Mouse (Mus musculus) embryonic stem cell, embryonic (primary cell): ENCODE data around the gene Apof.

Source experiments
- CTCF ChIA-PET, 4 experiments: fragments of 300-600 bp in 2 of 4; fragments of 350-600 bp in 2 of 4; sonication (Branson Sonifier 250); formaldehyde crosslinking; loops; one replicate each; lab custom pipeline; 2022; ENCODE audit warnings: inconsistent platforms in 2 of 4; lab: Charles Lee
- POLR2A ChIA-PET, 4 experiments: fragments of 300-600 bp in 2 of 4; fragments of 350-600 bp in 2 of 4; sonication (Branson Sonifier 250); formaldehyde crosslinking; loops; one replicate each; lab custom pipeline; 2022; ENCODE audit warnings: antibody characterized with exemption in 4 of 4, inconsistent platforms in 1 of 4; lab: Charles Lee

Apof gene

GRCm38 (mm10) chr10:128298702-128299171 is 30.3 kb downstream of the Apof start, which contains the start of gene Il23a:
Gene Il23a (minus strand): TSS chr10:128298752.
- CTCF ChIA-PET = interaction anchor here in 2 of 4 experiments (1.0 to 1.1 kb wide), 2 partner anchors 15 kb away, joined by 3 to 4 read pairs; no protein-coding TSS in a partner anchor

GRCm38 (mm10) chr10:128302357-128302756 is 33.9 kb downstream of the Apof start:
- CTCF ChIA-PET = interaction anchor here in 2 of 4 experiments (0.6 to 2.1 kb wide), 5 partner anchors 19 to 56 kb away, joined by 3 to 9 read pairs (median 5); partner anchors contain the start of gene Cnpy2 (in 1 of the 2)
- POLR2A ChIA-PET = interaction anchor here in 3 of 4 experiments (0.6 to 4.5 kb wide), 43 partner anchors 10 to 640 kb away, joined by 3 to 113 read pairs (median 8); partner anchors contain the start of genes Zc3h10 (in 3 of the 3), Cnpy2 (in 2 of the 3), Nabp2 (in 2 of the 3) and Rnf41 (in 2 of the 3)

More at GRCm38 (mm10) chr10:128298702-128299171, 30.3 kb downstream of the Apof start, which contains the start of gene Il23a:
- POLR2A ChIA-PET = interaction anchor here in 3 of 4 experiments (0.6 to 2.3 kb wide), 17 partner anchors 10 to 258 kb away, joined by 3 to 7 read pairs (median 4); partner anchors contain the start of genes Zc3h10 (in 2 of the 3), Apof (in 1 of the 3), Atp5b (in 1 of the 3) and Stat2 (in 1 of the 3)

GRCm38 (mm10) chr10:128302785-128303125 is 34.3 kb downstream of the Apof start:
- ChIA-PET POLR2A (interaction anchor here (0.5 to 4.5 kb wide), 127 partner anchors 8 to 681 kb away, joined by 3 to 113 read pairs (median 5); partner anchors contain the start of genes Cnpy2 (in 4 of the 4), Coq10a (in 3 of the 4), Esyt1 (in 3 of the 4) and Gls2 (in 3 of the 4)), CTCF (interaction anchor here (0.6 to 2.1 kb wide), 13 partner anchors 9 to 288 kb away, joined by 3 to 12 read pairs (median 5); partner anchors contain the start of genes Cnpy2 (in 1 of the 4), Esyt1 (in 1 of the 4) and Stat2 (in 1 of the 4))

GRCm38 (mm10) chr10:128303126-128304021 is 34.9 kb downstream of the Apof start, which contains the start of gene Pan2:
Gene Pan2 (plus strand): TSS chr10:128303335.
- CTCF ChIA-PET = interaction anchor here (0.5 to 2.1 kb wide), 22 partner anchors 9 to 295 kb away, joined by 3 to 12 read pairs (median 4); partner anchors contain the start of genes Cnpy2 (in 1 of the 4), Esyt1 (in 1 of the 4), Gls2 (in 1 of the 4) and Stat2 (in 1 of the 4)
- POLR2A ChIA-PET = interaction anchor here (0.5 to 4.5 kb wide), 155 partner anchors 9 to 682 kb away, joined by 3 to 113 read pairs (median 4); partner anchors contain the start of genes Cnpy2 (in 4 of the 4), Coq10a (in 3 of the 4), Esyt1 (in 3 of the 4) and Gls2 (in 3 of the 4)

- POLR2A ChIA-PET = interaction anchor here in 2 of 4 experiments (0.5 to 2.7 kb wide), 5 partner anchors 10 to 323 kb away, joined by 3 to 14 read pairs (median 5); partner anchors contain the start of gene Cnpy2 (in 1 of the 2)
- CTCF ChIA-PET = interaction anchor here in 2 of 4 experiments (0.5 to 0.6 kb wide), 2 partner anchors 101 to 430 kb away, joined by 3 to 7 read pairs; no protein-coding TSS in a partner anchor
Observed at GRCm38 (mm10) chr10:128309654-128310053, 41.2 kb downstream of the Apof start.

GRCm38 (mm10) chr10:128310177-128310576 is 41.7 kb downstream of the Apof start:
- CTCF ChIA-PET = interaction anchor here in 1 of 4 experiments (0.5 kb wide), 1 partner anchor 100 kb away, joined by 3 read pairs; no protein-coding TSS in a partner anchor
- POLR2A ChIA-PET = interaction anchor here in 2 of 4 experiments (0.5 to 2.7 kb wide), 4 partner anchors 10 to 322 kb away, joined by 3 to 14 read pairs (median 6); partner anchors contain the start of gene Cnpy2 (in 1 of the 2)

- CTCF ChIA-PET = no interaction called here
- POLR2A ChIA-PET = interaction anchor here in 1 of 4 experiments (2.7 kb wide), 1 partner anchor 11 kb away, joined by 14 read pairs; the partner anchor contains the start of gene Cnpy2
Observed at GRCm38 (mm10) chr10:128310902-128311301, 42.4 kb downstream of the Apof start.

- ChIA-PET CTCF (interaction anchor here in 3 of 4 experiments (0.6 to 1.0 kb wide), 3 partner anchors 8 to 194 kb away, joined by 3 to 7 read pairs (median 3); no protein-coding TSS in a partner anchor), POLR2A (interaction anchor here in 3 of 4 experiments (0.6 to 4.6 kb wide), 9 partner anchors 10 to 381 kb away, joined by 3 to 28 read pairs (median 5); partner anchors contain the start of genes Pan2 (in 2 of the 3), Rab5b (in 1 of the 3) and Stat2 (in 1 of the 3))
Observed at GRCm38 (mm10) chr10:128315578-128315977, 47.1 kb downstream of the Apof start.
